Mouse (Mus musculus) testis, adult 2 months (tissue): ENCODE measurements around the gene Arsb. TPM values are rescaled to one million over a fixed set of nuclear protein-coding genes. Genes with fewer than 3 reads are reported as not detected.

Experiments
- H3K27ac ChIP-seq: fragments of 200-500 bp; 2 replicates; pipeline ENCODE4 v1.5.1; 2012; ENCODE audit warnings: low read depth, low read length; ENCODE audit not compliant: control insufficient read depth, insufficient read depth
- H3K27me3 ChIP-seq: fragments of 200-500 bp; 2 replicates; pipeline ENCODE4 v1.6.1; 2012; ENCODE audit warnings: mild to moderate bottlenecking, low read length, moderate library complexity; ENCODE audit not compliant: control insufficient read depth, insufficient read depth
- H3K36me3 ChIP-seq: fragments of 200-500 bp; 2 replicates; pipeline ENCODE4 v1.6.1; 2012; ENCODE audit warnings: mild to moderate bottlenecking, low read length; ENCODE audit not compliant: control insufficient read depth, insufficient read depth
- H3K4me1 ChIP-seq: fragments of 200-500 bp; 2 replicates; pipeline ENCODE4 v1.6.1; 2012; ENCODE audit warnings: low read length; ENCODE audit not compliant: control insufficient read depth, insufficient read depth
- H3K4me3 ChIP-seq: fragments of 200-500 bp; 2 replicates; pipeline ENCODE4 v1.5.1; 2012; ENCODE audit warnings: low read depth, mild to moderate bottlenecking, low read length, moderate library complexity, mixed read lengths; ENCODE audit not compliant: control insufficient read depth
- CTCF ChIP-seq: fragments of 200-500 bp; IDR thresholded peaks from 2 replicates; pipeline ENCODE4 v1.5.1; 2012; ENCODE audit warnings: low read depth, mild to moderate bottlenecking, inconsistent platforms, low read length, moderate library complexity; ENCODE audit not compliant: control insufficient read depth, insufficient read depth, insufficient replicate concordance
- POLR2A ChIP-seq: fragments of 200-500 bp; IDR thresholded peaks from 2 replicates; pipeline ENCODE4 v1.6.1; 2012; ENCODE audit warnings: low read depth, mild to moderate bottlenecking, inconsistent platforms, low read length, moderate library complexity; ENCODE audit not compliant: control insufficient read depth
- polyA plus RNA-seq: library from polyadenylated mRNA; depleted of rRNA; stranded (reverse); fragments of >200 nt; gene quantifications from 2 replicates; pipeline ENCODE4 v1.2.3, GENCODE M21; 2012

Arsb gene
- polyA plus RNA-seq, 1 experiment, result 6.9 TPM

DNA sequence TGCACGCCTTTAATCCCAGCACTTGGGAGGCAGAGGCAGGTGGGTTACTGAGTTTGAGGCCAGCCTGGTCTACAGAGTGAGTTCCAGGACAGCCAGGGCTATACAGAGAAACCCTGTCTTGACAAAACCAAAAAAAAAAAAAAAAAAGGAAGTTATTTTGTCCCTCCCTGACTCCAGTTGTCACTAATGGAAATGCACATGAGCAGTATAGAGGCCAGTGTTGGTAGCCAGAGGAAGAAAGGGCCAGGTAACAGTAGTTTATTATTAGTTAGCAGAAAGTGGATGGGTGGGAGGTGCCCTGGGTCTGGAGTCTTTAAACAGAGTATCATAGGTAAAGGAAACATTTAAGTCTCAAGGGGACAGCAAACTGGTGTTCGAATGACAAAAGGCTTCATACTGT lies 44.7 kb downstream of the Arsb start:
- H3K27me3 ChIP-seq, result no peaks in the 10 kb centered on the region
- no peak overlapping the region for H3K4me3 ChIP-seq
- no peaks in the 10 kb centered on the region for H3K4me1 ChIP-seq
- no peak overlapping the region for H3K27ac ChIP-seq
- H3K36me3 ChIP-seq, result no peaks in the 10 kb centered on the region
- TF ChIP-seq CTCF, result no peak
- TF ChIP-seq POLR2A, result no peak

DNA sequence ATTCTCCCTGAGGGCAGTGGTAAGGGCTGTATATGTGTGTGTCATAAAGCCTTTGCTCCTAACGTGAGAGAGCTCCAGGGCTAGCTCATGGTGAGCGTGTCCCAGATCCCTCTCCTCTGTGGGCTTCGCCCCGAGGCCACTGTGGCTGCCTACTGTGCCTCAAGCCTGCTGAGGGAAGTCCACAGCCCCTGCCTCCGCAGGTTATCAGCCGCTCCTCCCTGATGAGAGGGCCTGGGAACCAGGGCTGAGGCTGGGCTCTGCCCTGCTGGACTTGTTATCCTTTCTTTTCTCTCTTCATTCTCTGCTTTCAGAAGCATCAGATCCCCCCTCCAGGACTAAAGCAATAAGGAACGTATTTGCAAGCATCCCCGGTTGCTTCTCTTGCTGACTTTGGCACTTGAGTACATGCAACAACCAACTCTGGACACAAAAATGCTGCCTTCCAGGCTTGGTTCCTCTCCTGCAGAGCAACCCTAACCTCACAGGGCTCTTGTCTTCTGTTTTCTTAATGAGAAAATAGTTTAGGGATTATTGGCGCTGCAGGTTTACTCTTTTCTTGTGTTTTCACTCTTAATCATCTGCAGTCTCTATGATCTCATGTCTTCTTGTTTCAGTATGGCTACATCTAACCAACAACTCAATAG lies 45.4 kb downstream of the Arsb start:
- Histone ChIP-seq H3K4me3 (no peak overlapping the region), H3K27me3 (no peaks in the 10 kb centered on the region), H3K4me1 (no peaks in the 10 kb centered on the region), H3K27ac (no peak overlapping the region), H3K36me3 (no peaks in the 10 kb centered on the region)
- TF ChIP-seq CTCF (no peak), POLR2A (no peak)

DNA sequence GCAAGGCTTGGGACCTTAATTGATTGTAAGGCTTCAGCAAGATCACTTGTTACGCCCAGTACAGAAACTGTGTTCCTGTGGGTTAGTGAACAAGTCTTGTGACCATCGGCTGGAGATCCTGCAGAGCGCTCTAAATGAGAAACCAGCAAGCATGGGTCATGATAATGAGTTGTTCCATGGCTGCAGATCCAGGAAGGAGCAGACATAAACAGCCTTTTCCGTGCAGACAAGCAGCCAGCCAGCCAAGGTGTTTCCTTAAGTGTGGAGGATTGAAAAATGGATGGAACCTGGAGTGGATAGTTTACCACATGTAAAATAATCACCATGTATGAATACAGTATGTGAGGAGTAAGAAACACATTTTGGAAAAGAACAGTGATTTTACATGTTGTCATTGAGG lies 48.7 kb downstream of the Arsb start:
- no peak for TF ChIP-seq CTCF
- no peak for TF ChIP-seq POLR2A
- Histone ChIP-seq H3K4me3 (no peak overlapping the region), H3K27me3 (no peaks in the 10 kb centered on the region), H3K36me3 (no peaks in the 10 kb centered on the region), H3K4me1 (no peaks in the 10 kb centered on the region), H3K27ac (no peak overlapping the region)

DNA sequence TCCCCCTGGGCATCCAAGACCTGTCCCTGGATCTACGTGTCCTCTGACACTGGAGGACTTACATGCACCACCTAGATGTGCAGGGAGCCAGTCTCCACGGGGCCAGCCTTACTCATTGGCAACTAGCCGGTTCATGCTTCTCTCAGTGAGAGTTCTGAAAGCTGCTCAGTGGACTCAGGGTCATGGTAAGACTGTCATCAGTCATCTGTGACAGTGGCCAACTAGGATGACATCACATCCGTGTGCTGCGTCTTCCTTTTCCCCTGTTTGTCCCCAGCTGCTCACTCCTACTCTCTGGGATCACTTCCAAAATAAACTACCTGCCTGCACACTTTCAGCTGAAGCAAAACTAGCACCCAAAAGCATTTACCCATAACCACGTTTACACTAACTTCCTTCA lies 50.6 kb downstream of the Arsb start:
- TF ChIP-seq CTCF (no peak), POLR2A (no peak)
- H3K27ac ChIP-seq, result no peak overlapping the region

DNA sequence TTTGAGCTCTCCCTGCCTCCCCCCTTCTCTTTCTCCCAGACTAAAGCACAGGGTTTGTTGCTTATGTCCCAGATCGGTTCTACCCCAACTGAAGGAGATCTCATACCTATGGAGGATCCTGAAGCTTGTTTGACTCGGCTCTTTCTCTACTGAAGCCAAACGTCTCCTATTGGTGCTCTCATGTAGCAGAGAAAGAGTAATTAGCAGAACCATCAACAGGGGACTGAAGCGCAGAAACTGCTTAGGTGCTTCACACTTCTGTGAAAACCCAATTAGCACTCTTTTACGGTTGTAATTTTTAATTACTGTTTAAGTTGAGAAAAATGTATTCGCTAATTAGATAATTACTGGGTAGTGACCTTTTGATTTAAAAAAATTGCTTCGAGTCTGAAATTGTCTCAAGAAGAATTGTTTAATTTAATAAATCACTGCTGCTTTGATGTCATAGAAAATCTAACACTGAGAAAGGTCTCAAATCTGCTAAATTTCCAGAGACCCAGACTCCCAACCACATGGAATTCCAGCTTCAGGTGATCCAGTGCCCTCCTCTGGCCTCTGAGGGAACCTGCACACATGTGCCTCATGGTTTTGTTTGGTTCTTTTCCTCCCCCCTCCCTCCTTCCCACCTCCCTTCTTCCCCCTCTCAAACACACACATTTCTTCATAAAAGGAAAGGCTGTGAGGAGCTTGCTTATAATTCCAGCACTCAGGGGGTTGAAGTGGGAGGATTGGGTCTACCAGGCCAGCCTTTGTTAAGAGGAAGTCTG lies 54.5 kb downstream of the Arsb start:
- Histone ChIP-seq H3K4me1 (no peaks in the 10 kb centered on the region), H3K27me3 (no peaks in the 10 kb centered on the region), H3K4me3 (no peak overlapping the region), H3K36me3 (no peaks in the 10 kb centered on the region), H3K27ac (no peak overlapping the region)
- TF ChIP-seq CTCF (no peak), POLR2A (no peak)

More for the DNA sequence above, 50.6 kb downstream of the Arsb start:
- Histone ChIP-seq H3K36me3 (no peaks in the 10 kb centered on the region), H3K4me1 (no peaks in the 10 kb centered on the region), H3K4me3 (no peak overlapping the region), H3K27me3 (no peaks in the 10 kb centered on the region)

DNA sequence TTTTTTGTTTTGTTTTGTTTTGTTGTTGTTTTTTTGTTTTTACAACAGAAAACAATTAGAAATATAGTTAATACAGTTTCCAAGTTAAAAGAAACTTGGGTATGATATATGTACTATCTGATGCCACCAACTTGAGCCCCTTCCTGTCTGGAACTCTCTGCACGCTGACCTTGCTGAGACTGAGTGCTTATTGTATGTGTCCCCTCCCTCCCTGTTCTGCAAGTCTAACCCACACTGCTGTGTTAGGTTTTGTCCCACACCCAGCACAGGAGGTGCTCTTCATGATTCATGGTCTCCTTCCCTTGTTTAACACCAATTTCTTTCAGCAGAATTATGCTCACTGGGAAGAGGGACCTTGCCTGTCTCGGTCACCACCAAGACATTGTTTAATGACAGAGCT lies 56.3 kb downstream of the Arsb start:
- Histone ChIP-seq H3K27me3 (no peaks in the 10 kb centered on the region), H3K4me3 (no peak overlapping the region), H3K27ac (no peak overlapping the region), H3K4me1 (no peaks in the 10 kb centered on the region), H3K36me3 (no peaks in the 10 kb centered on the region)
- no peak for TF ChIP-seq CTCF
- TF ChIP-seq POLR2A, result no peak

GRCm38 (mm10) chr13:93829565-93830293 lies 58.3 kb downstream of the Arsb start:
- Histone ChIP-seq H3K36me3 (no peaks in the 10 kb centered on the region), H3K4me3 (no peak overlapping the region), H3K27ac (no peak overlapping the region), H3K27me3 (no peaks in the 10 kb centered on the region), H3K4me1 (no peaks in the 10 kb centered on the region)
- no peak for TF ChIP-seq POLR2A
- no peak for TF ChIP-seq CTCF
